Mouse (Mus musculus) Patski (cell line): Measurements from ENCODE around the gene Tsnax. TPM values are rescaled to one million over a fixed set of nuclear protein-coding genes. Genes with fewer than 3 reads are reported as not detected.

Experiments used
- ATAC-seq: fragments of 100-300 bp; one replicate; pipeline ENCODE4 v1.8.0; 2021
- CTCF ChIA-PET: fragments of 350-600 bp; sonication (Branson Sonifier 250); formaldehyde crosslinking; loops from one replicate; lab custom pipeline; 2022; ENCODE audit warnings: inconsistent platforms; lab: Charles Lee
- POLR2A ChIA-PET: fragments of 350-600 bp; sonication (Branson Sonifier 250); formaldehyde crosslinking; loops from one replicate; lab custom pipeline; 2022; ENCODE audit warnings: antibody characterized with exemption, inconsistent platforms; lab: Charles Lee
- DNase-seq: peaks from one replicate; pipeline ENCODE4 v3.0.0-alpha.2; 2011; ENCODE audit warnings: low read depth, low spot score
- H3K27me3 ChIP-seq: fragments of 371-371 bp; one replicate; pipeline ENCODE4 v1.5.1; 2021
- CTCF ChIP-seq: fragments of 100-300 bp; IDR thresholded peaks from one replicate; pipeline ENCODE4 v1.5.1; 2021
- in situ Hi-C: fragments of 300-500 bp; cut with MboI; formaldehyde crosslinking; loops from 3 replicates; pipeline ENCODE4 v1.11.1; 2018; ENCODE audit warnings: low pct_unique_long_range_greater_than_20kb, mixed read lengths
- polyA plus RNA-seq: library from polyadenylated mRNA; unstranded; gene quantifications from one replicate; pipeline ENCODE4 v1.2.3, GENCODE M21; 2021

Gene Tsnax
- polyA plus RNA-seq, 1 experiment from 2014 or later: 87.7 TPM

GRCm38 (mm10) chr8:125040587-125041375 lies 28.0 kb downstream of the Tsnax start:
- ChIA-PET CTCF (interaction anchor here (1.2 to 1.6 kb wide), 3 partner anchors 12 to 153 kb away, joined by 3 read pairs; no protein-coding TSS in a partner anchor), POLR2A (no interaction called here)
- in situ Hi-C loops: no loop called here
- no peak for DNase-seq
- H3K27me3 ChIP-seq: no peaks in the 10 kb centered on the region
- no peak for TF ChIP-seq CTCF
- no peak for ATAC-seq

GRCm38 (mm10) chr8:125041496-125041895 lies 28.7 kb downstream of the Tsnax start:
- ChIA-PET CTCF (interaction anchor here (1.5 to 1.6 kb wide), 2 partner anchors 11 to 154 kb away, joined by 3 read pairs; no protein-coding TSS in a partner anchor), POLR2A (no interaction called here)
- DNase-seq (no peak), ATAC-seq (no peak)
- TF ChIP-seq CTCF: no peak
- no peaks in the 10 kb centered on the region for H3K27me3 ChIP-seq
- in situ Hi-C loops: no loop called here

DNA sequence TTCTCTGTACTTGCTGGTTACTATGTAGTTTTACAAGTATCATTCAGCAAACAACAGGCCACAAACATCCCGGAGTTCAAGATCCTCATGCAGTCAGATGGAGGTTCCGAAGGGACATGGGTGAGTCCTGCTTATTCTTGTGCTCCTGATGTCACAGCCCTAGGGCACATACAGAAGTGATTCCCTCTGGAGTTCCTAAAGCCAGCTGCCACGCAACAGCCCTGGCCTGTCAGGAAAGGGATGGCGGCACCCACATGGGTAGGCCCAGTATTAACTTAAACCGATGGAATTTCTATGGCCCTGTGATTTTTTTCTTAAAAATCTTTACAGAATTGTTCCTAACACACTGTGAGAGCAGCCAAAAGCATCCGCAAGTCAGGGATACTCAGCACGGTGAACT lies 30.6 kb downstream of the Tsnax start:
- ATAC-seq (no peak), DNase-seq (no peak)
- in situ Hi-C loops: no loop called here
- no peaks in the 10 kb centered on the region for H3K27me3 ChIP-seq
- ChIA-PET CTCF (no interaction called here), POLR2A (no interaction called here)
- TF ChIP-seq CTCF: no peak

GRCm38 (mm10) chr8:125043935-125044334 lies 31.1 kb downstream of the Tsnax start:
- in situ Hi-C loops: no loop called here
- no peaks in the 10 kb centered on the region for H3K27me3 ChIP-seq
- POLR2A ChIA-PET: no interaction called here

DNA sequence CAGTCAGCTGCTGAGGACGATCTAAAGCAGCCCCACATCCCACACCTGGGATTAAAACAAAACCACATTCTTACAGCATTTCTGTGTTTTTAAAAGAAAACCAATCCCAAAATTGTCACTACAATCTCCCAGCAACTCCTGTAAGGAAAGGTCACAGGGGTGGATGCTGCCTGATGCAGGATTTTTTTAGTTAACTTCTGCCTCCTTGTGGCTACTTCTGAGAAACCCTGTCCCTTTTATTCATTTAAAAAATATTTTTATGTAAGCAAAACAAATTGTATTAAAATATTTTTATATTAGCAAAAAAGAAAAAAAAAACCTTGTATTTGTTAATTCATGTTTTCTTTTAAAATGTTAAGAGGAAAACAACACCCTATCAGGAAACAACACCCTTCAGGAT lies 33.0 kb downstream of the Tsnax start:
- ATAC-seq (no peak), DNase-seq (no peak)
- in situ Hi-C loops: no loop called here
- no peaks in the 10 kb centered on the region for H3K27me3 ChIP-seq
- POLR2A ChIA-PET: no interaction called here
- CTCF ChIA-PET: no interaction called here
- no peak for TF ChIP-seq CTCF

More at GRCm38 (mm10) chr8:125043935-125044334, 31.1 kb downstream of the Tsnax start:
- CTCF ChIA-PET: no interaction called here
- no peak for TF ChIP-seq CTCF
- ATAC-seq (no peak), DNase-seq (no peak)

DNA sequence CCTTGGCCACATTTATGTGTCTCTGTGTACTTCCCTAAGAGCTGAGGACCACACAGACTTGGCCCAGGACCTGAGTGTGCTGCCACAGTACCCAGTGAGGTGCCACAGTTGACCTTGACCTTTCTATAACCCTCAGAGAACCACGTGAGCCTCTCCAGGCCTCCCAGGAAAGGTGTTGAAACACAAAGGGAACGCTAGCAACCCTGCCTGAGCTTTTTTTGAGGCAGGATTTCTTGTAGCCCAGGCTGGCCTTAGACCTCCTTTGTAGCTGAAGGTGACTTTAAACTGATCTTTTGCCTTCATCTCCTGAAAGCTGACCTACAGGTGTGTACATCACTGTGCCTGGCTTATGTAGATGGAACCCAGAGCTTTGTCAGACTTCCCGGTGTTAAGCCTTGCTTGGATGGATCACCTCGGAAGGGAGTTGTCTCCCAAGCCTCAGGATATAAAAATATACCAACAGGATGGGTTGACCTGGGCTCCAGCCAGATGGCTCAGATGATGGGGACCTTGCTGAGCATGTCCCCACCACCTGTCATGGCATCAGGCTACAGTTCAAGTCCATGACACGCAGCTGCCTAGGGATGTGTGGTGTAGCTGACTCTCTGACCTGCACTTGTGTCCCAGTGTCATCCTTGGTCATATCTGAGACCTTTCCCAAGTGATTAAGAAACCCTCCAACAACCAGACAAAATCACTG lies 36.4 kb downstream of the Tsnax start:
- ATAC-seq (no peak), DNase-seq (no peak)
- no peak for TF ChIP-seq CTCF

DNA sequence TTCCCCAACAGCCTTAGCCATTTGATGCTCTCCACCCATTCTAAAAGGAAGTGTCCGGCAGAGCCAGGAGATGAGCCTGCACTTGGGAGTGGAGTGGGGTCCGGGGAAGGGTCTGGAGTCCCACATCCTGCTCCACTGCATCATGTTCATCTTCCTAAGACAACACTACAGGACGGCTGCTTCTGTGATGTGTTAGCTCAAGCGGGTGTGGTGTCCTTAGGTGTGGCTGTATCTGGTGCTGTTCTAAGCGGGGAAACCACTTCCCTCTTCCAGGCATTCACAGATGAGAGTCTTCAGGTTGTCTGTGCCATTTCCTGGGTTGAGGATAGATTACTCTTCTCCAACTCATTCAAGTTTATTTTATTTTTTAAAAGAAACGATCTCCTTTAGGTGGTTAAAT lies 37.0 kb downstream of the Tsnax start:
- ATAC-seq: no peak
- ChIA-PET POLR2A (no interaction called here), CTCF (interaction anchor here (0.9 kb wide), 1 partner anchor 17 kb away, joined by 3 read pairs; no protein-coding TSS in a partner anchor)
- in situ Hi-C loops: no loop called here
- no peak for TF ChIP-seq CTCF
- H3K27me3 ChIP-seq: peaks cover 14% of the 10 kb centered on the region
- no peak for DNase-seq

More for the DNA sequence above, 36.4 kb downstream of the Tsnax start:
- H3K27me3 ChIP-seq: peaks cover 8% of the 10 kb centered on the region
- ChIA-PET POLR2A (interaction anchor here (0.7 kb wide), 1 partner anchor 9 kb away, joined by 3 read pairs; no protein-coding TSS in a partner anchor), CTCF (interaction anchor here (0.9 kb wide), 1 partner anchor 18 kb away, joined by 3 read pairs; no protein-coding TSS in a partner anchor)
- in situ Hi-C loops: no loop called here

- ATAC-seq: no peak
- in situ Hi-C loops: no loop called here
- peak; percentile 83 for TF ChIP-seq CTCF
- H3K27me3 ChIP-seq: peaks cover 26% of the 10 kb centered on the region
- CTCF ChIA-PET: interaction anchor here (1.5 kb wide), 1 partner anchor 16 kb away, joined by 3 read pairs; no protein-coding TSS in a partner anchor
- DNase-seq: no peak
- POLR2A ChIA-PET: interaction anchor here (0.6 kb wide), 1 partner anchor 1879 kb away, joined by 4 read pairs; no protein-coding TSS in a partner anchor
Observed at GRCm38 (mm10) chr8:125052026-125052425, 39.2 kb downstream of the Tsnax start.

- H3K27me3 ChIP-seq: peaks cover 30% of the 10 kb centered on the region
- no peak for DNase-seq
- ChIA-PET CTCF (interaction anchor here (0.8 to 1.1 kb wide), 2 partner anchors 10 to 13 kb away, joined by 3 read pairs; no protein-coding TSS in a partner anchor), POLR2A (no interaction called here)
- peak; percentile 31 for ATAC-seq
- no peak for TF ChIP-seq CTCF
- in situ Hi-C loops: no loop called here
Observed at GRCm38 (mm10) chr8:125053505-125054435, 41.0 kb downstream of the Tsnax start, which contains the start of gene Disc1. Gene Disc1 (plus strand): TSS chr8:125054195.
